Mouse (Mus musculus) Patski (cell line): Measurements from ENCODE around the gene Plekhn1. TPM values are rescaled to one million over a fixed set of nuclear protein-coding genes. Genes with fewer than 3 reads are reported as not detected.

ENCODE experiments used
- ATAC-seq: fragments of 100-300 bp; one replicate; pipeline ENCODE4 v1.8.0; 2021
- CTCF ChIA-PET: fragments of 350-600 bp; sonication (Branson Sonifier 250); formaldehyde crosslinking; loops from one replicate; lab custom pipeline; 2022; ENCODE audit warnings: inconsistent platforms; lab: Charles Lee
- POLR2A ChIA-PET: fragments of 350-600 bp; sonication (Branson Sonifier 250); formaldehyde crosslinking; loops from one replicate; lab custom pipeline; 2022; ENCODE audit warnings: antibody characterized with exemption, inconsistent platforms; lab: Charles Lee
- DNase-seq: peaks from one replicate; pipeline ENCODE4 v3.0.0-alpha.2; 2011; ENCODE audit warnings: low read depth, low spot score
- H3K27me3 ChIP-seq: fragments of 371-371 bp; one replicate; pipeline ENCODE4 v1.5.1; 2021
- CTCF ChIP-seq: fragments of 100-300 bp; IDR thresholded peaks from one replicate; pipeline ENCODE4 v1.5.1; 2021
- in situ Hi-C: fragments of 300-500 bp; cut with MboI; formaldehyde crosslinking; loops from 3 replicates; pipeline ENCODE4 v1.11.1; 2018; ENCODE audit warnings: low pct_unique_long_range_greater_than_20kb, mixed read lengths
- polyA plus RNA-seq: library from polyadenylated mRNA; unstranded; gene quantifications from one replicate; pipeline ENCODE4 v1.2.3, GENCODE M21; 2021

Gene Plekhn1
- polyA plus RNA-seq: 14.5 TPM

DNA sequence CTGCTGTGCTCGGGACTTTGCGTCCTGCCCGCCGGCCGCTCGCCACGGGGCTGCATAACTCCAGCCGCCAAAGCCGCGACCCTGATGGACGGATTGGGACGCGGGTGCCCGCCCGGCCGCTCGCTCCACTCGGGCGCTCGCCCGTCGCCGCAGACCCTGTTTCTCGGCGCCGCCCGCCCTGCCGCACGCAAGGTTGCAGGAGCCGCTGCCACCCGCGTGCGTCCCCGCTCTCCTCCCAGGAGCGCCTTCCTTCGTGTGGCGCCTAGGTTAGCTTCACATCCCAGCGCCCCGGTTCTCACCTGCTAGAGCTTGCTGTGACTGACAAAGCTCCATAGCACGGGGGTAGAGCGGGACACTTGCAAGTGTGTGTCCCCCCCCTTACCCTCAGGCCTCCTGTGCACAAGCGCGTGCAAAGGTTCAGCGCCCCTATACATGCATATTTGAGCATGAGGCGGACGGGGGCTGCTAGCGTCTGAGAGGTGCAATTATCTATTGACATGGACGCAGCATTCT lies at the start of gene Plekhn1:
Plekhn1 (minus strand) TSS at position 157 of the 513 bp plus-strand sequence.
- ChIA-PET CTCF (no interaction called here), POLR2A (interaction anchor here (0.6 kb wide), 1 partner anchor 339 kb away, joined by 3 read pairs; no protein-coding TSS in a partner anchor)
- in situ Hi-C loops: no loop called here
- H3K27me3 ChIP-seq: no peaks in the 10 kb centered on the region
- TF ChIP-seq CTCF: no peak
- ATAC-seq (no peak), DNase-seq (no peak)

DNA sequence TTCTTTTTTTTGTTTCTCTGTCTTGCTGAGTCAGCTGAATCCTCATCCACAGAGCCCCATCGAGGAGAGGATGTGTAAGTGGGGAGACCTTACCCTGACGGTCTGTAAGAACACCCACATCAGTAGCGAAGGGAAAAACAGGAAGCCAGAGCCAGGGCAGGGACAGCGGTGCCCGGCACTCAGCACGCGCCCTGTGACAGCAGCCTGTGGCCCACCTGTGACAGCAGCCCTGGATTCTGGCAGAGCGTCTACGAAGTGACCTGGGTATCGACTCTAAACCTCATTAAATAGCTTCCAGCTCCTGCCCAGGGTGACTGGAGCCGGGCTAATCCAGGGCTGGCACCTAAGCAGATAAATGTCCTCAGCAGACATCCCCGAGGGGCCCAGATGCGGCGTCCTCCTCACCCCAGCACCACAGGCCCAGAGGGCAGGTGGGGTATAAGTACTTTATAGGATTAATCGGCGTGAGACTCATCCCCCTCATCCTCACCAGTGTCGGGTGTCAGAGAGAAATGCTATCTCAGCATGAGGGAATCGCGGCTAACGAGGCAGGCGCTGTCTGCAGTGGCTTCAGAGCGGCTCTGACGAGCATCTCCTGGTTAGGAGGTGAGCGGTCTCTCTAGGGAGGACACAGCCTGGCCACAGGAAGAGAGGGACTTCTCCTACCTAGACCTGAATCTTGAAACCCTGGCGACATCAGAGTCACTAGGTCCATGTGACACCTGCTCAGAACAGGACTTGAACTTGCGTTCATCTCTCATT lies 20.6 kb upstream of the Plekhn1 start, which contains the start of gene Samd11:
Samd11 (minus strand) TSS at position 580 of the 762 bp plus-strand sequence.
- H3K27me3 ChIP-seq: no peaks in the 10 kb centered on the region
- no peak for DNase-seq
- no peak for TF ChIP-seq CTCF
- no peak for ATAC-seq
- in situ Hi-C loops: no loop called here
- CTCF ChIA-PET: no interaction called here
- POLR2A ChIA-PET: no interaction called here

DNA sequence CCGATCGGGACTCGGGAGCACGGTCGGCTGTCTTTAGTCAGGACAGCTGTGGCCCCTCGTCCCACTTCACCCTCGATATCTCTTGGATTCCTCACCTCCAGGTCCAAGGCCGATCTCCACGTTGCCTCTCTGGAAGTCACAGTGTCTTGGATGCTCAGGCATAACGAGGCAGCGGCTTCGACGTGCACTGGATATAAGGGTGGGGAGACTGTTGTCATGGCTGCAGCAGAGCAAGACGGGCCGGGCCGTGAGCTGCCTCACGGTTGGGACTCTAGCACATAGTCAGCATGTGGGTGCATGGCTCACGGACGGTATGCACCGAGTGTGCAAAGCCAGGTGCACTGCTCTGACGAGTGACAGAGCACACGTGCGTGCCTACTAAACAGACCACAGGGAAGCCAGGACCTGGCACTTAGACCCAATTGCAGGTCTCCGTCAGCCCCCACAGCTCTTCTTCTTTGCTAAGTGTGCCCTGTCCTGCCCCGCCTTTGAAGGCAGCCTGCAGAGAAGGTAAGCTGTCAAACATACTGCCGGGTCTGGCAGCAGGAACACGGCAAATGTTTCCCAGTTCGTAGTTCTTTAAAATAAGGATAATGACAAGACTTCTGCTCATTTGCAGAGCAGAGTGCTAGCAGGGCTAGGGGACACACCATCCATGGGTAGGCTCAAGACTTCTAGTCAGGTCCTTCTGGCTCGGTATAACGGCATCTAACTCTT lies 19.9 kb upstream of the Plekhn1 start:
- ChIA-PET CTCF (no interaction called here), POLR2A (no interaction called here)
- no peak for TF ChIP-seq CTCF
- H3K27me3 ChIP-seq: no peaks in the 10 kb centered on the region
- ATAC-seq: no peak
- DNase-seq: no peak
- in situ Hi-C loops: no loop called here

DNA sequence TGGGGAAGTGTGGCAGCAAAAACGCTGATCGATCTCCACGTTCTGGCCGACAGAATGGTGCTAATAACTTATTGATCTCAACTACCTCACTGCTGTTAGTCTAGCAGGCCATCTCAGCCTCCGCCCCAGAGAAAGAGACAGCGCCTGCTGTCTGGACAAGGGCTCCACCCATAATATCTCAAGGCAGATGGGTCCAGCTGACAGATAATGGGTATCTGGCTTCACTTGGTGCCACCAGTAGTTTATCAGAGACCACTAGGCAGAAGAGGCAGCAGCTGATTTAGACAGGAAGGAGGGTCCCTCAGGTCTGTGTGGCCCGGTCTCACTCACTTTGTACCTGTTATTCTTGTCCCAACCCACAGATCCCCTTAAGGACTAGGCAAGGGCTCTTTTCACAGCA lies 18.4 kb upstream of the Plekhn1 start:
- no peak for TF ChIP-seq CTCF
- ATAC-seq (no peak), DNase-seq (no peak)
- CTCF ChIA-PET: no interaction called here
- no peaks in the 10 kb centered on the region for H3K27me3 ChIP-seq
- in situ Hi-C loops: no loop called here
- POLR2A ChIA-PET: no interaction called here

DNA sequence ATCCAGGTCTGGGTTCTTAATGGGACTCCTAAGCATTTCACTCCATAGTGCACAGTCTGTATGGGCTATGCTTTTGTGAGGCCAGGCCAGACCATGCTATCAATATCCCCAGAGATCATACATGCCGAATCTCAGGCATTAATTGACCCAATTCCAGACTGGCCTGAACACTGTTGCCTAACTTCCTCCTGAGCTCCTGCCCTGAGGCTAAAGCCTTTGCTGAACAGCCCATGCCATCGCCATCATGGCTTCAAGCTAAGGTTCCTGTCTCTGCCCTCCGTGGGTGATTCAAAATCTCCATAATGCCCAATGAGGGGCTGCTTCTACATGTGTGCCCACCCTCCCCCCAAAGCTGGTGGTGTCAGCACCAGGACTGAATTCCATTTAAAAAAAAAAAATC lies 18.0 kb upstream of the Plekhn1 start:
- POLR2A ChIA-PET: no interaction called here
- CTCF ChIA-PET: no interaction called here
- no peak for DNase-seq
- no peak for ATAC-seq
- no peak for TF ChIP-seq CTCF
- H3K27me3 ChIP-seq: no peaks in the 10 kb centered on the region
- in situ Hi-C loops: no loop called here

DNA sequence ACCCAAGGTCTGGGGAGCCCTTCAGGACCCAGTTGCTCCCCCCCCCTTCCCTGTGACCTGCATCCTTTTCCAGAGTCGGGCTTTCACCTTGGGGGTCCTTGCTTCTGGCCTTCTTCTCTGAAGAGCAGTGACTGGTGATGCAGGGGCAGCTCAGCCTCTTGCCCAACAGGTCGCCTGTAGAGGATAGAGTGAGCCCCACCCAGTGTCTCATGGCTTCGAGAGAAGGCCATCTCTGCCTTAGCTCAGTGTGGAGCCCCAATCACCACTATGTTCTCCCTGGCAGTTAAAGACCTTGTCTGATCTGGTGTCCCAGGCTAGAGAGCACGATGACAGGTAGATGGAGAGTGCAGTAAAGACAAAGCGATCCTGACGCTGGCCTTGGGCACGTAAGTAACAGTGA lies 17.5 kb upstream of the Plekhn1 start:
- ChIA-PET POLR2A (no interaction called here), CTCF (no interaction called here)
- no peak for DNase-seq
- no peak for ATAC-seq
- TF ChIP-seq CTCF: no peak
- in situ Hi-C loops: no loop called here
- H3K27me3 ChIP-seq: no peaks in the 10 kb centered on the region

DNA sequence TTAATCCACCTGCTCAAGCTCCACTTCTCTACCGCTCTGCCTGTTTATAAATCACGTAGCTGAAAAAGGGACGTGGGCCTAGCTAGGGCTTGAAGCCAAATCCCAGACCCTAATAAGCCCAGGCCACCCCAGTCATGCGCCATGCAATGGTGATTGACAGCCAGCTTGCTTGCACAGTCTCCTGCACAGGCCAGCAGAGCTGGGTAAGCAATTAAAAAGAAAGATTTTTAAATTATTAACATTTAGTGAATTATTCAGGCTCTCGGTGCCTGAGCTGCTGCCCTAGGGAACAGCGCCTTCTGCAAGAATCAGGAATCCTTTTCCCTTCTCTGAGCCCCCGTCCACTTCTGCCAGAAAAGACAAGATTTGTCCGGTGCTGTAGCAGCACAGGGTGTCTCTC lies 16.4 kb upstream of the Plekhn1 start:
- DNase-seq: no peak
- POLR2A ChIA-PET: no interaction called here
- CTCF ChIA-PET: no interaction called here
- no peak for TF ChIP-seq CTCF
- in situ Hi-C loops: no loop called here
- no peaks in the 10 kb centered on the region for H3K27me3 ChIP-seq
- ATAC-seq: no peak

DNA sequence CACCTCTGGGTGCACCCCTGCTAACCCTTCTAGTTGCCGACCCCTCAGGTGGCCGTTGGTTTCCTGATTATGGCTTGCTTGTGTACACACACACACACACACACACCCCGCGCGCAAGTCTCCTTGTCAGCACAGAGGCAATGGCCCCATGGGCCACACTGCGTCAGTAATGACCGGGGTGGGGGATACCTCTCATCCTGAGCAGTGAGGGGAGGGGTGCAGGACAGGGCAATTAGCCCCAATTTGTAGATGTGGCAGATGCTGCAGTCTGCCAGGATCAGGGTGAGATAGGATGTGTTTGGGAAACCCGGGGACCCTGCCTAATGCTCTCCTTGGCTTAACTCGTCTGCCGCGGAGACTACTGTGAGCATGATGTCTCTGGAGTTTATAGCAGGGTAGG lies 14.9 kb upstream of the Plekhn1 start:
- ATAC-seq: no peak

DNA sequence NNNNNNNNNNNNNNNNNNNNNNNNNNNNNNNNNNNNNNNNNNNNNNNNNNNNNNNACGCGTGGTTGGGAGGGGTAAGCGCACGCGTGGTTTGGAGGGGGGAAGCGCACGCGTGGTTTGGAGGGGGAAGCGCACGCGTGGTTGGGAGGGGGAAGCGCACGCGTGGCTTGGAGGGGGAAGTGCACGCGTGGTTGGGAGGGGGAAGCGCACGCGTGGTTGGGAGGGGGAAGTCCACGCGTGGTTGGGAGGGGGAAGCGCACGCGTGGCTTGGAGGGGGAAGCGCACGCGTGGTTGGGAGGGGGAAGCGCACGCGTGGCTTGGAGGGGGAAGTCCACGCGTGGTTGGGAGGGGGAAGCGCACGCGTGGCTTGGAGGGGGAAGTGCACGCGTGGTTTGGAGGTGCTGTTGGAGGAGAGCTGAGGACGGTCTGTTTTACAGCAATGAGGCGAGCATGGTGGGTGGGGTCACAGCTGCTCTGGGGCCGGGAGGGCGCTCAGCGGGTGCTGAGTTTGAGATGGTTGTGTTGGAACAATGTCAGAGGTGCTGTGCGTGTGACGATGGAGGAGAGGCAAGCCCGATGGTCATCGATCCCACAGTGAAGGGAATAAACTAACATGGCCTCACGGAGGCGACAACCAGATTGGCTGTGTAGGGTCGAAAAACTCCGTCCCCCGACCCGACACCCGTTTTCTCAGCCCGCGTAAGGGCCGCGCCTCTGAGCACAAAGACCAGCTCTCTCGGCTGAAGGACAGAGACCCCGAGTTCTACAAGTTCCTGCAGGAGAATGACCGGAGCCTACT lies 2.2 kb upstream of the Plekhn1 start:
- ChIA-PET POLR2A (no interaction called here), CTCF (no interaction called here)
- no peak for TF ChIP-seq CTCF
- no peaks in the 10 kb centered on the region for H3K27me3 ChIP-seq
- ATAC-seq (no peak), DNase-seq (no peak)
- in situ Hi-C loops: no loop called here

More for the DNA sequence above, 14.9 kb upstream of the Plekhn1 start:
- ChIA-PET POLR2A (no interaction called here), CTCF (no interaction called here)
- no peak for TF ChIP-seq CTCF
- in situ Hi-C loops: no loop called here
- no peak for DNase-seq
- no peaks in the 10 kb centered on the region for H3K27me3 ChIP-seq

DNA sequence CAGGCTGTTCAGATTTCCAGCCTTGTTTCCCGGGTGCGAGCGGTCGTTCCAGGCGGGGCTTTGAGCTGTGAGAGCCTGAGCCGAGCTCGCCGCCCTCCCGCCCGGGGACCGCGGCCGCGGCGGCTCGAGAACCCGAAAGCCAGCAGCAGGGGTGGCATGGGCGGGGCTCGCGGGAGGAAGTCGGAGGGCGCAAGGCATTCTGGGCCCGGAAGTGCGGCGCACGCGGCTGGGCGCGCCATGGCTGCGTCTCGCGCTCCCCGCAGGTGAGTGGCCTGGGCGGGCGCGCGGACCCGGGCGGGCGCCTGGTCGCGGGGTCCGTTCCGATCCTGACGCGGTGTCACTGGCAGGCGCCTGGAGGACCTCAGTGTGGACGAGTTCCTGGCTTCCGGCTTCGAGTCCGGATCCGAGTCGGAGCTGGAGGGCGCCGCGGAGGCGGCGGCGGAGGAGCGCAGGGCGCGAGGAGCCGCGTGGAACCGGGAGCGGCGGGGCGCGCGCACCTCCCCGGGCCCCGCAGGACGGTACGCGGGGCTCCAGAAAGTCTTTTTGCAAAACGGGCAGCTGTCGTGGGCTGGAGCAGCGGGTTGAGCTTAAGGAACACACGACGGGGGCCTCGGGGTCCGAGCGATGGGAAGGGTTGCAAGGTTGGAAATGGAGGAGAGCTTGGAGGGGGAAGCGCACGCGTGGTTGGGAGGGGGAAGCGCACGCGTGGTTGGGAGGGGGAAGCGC lies 1.3 kb upstream of the Plekhn1 start, which contains the start of gene Noc2l:
Noc2l (plus strand) TSS at position 203 of the 726 bp plus-strand sequence.
- CTCF ChIA-PET: no interaction called here
- H3K27me3 ChIP-seq: no peaks in the 10 kb centered on the region
- DNase-seq: no peak
- no peak for TF ChIP-seq CTCF
- in situ Hi-C loops: no loop called here
- ATAC-seq: no peak
- POLR2A ChIA-PET: no interaction called here
